Mouse (Mus musculus) C2C12 (cell line): ENCODE data around the gene Dnajb7.

Experiments
- CTCF ChIP-seq: IDR thresholded peaks from one replicate; pipeline ENCODE4 v1.5.1; 2011; ENCODE audit not compliant: control insufficient read depth, insufficient read depth, insufficient read length
- MAX ChIP-seq: IDR thresholded peaks from one replicate; pipeline ENCODE4 v1.6.1; 2011; ENCODE audit warnings: mild to moderate bottlenecking, control low read depth
- MYOG ChIP-seq: IDR thresholded peaks from one replicate; pipeline ENCODE4 v1.6.1; 2011; ENCODE audit not compliant: control insufficient read depth, insufficient read length; ENCODE audit errors: extremely low read depth
- USF1 ChIP-seq: IDR thresholded peaks from one replicate; pipeline ENCODE4 v1.6.1; 2011; ENCODE audit warnings: low read depth, mild to moderate bottlenecking, control low read depth, moderate library complexity

DNA sequence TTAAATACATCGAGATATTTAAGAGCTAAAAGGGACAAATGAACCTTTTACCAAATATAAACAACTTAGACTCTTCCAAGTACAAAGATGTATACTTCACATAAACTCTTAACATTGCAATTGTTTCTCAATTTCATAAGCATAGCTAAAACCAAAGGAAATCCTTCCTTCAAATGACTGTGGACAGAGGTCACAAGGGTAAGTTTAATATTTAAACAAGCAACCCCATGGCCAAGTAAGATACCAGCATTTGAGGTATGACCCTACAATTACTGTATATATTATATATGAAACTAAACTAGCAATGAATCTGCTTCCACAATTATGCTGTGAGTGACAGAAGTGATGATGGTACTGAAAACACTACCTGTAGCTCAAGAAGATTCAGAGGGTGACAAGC is 43.8 kb downstream of the Dnajb7 start:
- TF ChIP-seq CTCF (no peak), MAX (no peak), USF1 (no peak), MYOG (no peak)
